Mouse (Mus musculus): ENCODE measurements around the gene Sept9.

Gene Sept9

DNA sequence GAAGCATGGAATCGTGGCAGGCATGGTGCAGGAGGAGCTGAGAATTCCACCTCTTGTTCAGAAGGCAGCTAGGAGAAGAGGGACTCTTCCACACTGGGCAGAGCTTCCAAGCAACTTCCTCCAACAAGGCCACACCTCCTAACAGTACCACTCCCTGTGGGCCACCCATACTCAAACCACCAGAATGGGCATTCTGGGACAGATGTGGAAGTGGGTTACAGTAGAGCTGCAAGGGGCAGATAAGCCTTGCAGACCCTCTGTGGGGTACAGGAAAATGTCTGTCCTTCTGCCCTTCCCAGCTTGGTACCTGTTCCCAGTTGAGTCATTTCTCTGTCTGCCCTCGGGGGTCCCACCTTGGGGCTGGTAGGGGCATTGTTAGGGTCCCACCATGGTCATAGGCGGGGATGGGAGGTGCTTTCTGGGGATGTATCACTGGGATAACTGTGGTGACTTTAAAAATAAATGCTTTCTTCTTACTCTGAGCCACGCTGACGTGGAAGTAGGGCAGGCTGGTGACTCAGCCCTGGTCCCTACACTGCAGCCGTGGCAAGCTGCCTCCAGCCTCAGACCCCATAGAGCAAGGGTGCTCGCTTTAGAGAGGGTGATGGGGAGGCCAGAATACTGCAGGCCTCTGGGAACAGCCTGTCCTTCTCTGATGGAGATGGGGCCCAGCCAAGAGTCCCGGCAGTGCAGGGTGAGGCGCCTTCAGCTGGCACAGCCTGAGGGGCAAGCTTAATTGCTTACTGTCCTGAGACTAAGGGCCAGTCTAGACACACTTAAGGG, 59.9 kb downstream of the Sept9 start:
- in situ Hi-C loops (cut with MboI, MseI): no loop called here

DNA sequence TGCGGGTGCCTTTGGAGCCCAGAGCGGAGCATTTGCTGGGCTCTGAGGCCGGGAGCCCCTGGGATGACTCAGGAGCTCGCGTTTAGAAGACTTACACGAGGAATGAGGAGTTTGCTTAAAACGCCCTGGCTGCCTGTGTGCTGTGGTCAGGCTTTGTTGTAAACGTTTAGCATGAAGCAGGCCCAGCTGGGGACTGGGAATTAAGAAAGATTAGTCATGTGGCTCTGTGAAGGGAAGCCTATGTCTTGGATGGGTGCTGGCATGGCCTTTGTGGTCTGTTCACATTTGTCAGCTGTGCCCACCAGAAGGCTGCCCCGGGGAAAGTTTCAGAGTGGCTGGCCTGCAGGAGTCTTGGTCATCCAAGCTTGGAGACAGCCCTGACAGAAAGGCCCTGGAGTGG, 61.2 kb downstream of the Sept9 start:
- in situ Hi-C loops (cut with MboI, MseI): no loop called here

DNA sequence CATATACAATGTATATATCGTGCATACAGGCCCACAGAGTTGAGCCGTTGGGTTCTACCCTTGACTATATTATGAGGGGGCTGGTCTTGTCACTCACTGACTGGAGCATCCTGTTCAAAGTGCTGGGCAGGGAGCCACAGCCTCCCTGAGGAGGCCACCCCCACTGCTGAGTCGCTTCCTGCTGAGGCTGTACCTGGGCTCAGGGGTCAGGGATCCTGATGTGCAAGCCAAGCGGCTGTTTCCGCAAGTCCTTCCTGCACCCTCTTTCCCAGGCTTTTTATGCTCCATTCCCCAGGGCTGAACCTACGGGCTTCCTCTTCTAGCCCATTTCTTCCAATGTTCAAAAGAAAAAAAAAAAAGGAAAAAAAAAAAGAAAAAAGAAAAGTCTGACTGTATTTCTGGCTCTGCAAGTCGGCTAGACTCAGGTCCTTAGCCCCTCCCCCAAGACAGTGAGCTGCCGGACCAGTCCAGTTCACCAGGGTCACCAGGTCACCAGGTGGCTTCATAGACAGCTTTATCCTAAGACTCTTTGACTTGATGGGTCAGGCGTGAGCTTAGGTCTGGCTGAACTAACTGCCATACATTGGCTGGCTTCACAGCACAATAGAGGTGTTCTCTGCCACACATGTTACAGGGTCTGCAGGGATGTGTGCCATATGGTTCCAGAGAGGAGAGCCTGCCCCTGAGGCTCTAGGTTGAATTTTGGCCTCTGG, 63.8 kb downstream of the Sept9 start:
- in situ Hi-C loops (cut with MboI, MseI): no loop called here

DNA sequence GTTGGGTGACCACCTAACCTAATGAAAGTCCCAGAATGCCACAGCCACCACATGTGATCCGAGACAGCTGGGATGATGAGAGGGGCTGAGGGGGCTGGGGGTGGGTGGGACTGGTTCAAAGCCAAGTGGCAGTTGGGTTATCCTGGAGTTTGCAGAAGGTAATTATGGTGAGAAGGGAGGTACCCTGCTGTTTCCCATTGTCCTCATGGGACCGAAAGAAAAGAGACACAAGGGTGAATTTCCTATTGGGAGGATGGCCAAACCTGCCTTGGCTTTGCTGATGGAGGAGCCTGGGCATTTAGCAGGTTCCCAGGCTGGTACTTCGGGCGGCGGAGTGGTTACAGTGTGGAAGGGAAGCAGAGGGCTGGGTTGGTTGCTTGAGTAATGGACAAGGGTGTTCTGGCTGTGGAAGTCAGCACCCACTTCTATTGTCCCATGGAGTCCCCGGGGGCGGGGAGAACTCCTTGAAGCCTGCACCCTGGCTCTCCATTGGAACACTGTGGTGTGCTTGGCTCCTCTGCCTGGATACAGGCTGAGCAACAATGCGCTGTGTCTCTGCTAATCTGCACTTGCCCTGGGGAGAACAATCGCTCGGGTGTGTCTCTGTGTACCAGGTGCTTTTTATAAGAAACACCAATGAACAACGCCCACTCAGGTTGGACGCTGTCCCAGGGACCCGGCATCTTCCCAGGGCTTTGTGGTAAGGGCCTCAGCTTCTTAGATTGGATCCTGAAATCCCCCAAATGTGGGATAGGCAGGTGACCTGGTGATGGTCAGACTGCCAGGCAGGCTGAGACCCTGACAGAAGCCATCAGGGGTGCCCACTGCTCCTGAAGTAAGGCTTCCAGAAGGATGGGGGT, 64.9 kb downstream of the Sept9 start:
- in situ Hi-C loops (cut with MboI, MseI): no loop called here

DNA sequence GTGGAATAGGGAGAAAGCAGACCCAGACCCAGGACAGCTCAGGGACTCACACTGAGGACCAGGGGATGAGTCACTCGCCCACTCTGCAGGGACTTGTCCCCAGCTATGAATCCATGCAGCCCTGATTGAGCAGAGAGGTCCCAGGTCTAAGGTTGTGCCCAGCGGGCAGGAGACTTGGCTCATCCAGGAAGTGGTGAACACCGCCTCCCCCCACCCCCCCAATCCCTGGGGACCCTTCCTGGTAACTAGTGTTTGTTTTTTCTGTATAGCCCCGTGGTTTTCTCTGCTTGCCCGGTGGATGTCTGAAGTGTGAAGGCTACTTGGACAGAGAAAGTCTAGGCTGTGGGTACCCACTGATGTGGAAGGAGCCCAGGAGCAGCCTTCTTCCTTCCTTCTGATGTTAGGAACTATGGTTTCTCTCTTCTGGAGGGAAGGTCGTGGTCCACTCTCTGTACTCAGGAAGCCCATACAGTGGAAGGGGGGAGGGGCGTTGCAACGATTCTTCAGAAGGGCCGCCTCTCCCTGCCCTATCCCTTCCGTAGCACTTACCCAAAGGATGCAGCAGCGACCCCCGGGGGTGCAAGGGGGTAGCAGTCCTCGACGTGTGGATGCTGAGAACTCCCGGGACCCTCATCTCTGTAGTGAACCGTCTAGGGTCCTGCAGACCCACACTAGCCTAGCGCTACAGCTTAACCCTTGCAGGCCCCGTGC, 66.0 kb downstream of the Sept9 start:
- in situ Hi-C loops (cut with MboI, MseI): no loop called here

DNA sequence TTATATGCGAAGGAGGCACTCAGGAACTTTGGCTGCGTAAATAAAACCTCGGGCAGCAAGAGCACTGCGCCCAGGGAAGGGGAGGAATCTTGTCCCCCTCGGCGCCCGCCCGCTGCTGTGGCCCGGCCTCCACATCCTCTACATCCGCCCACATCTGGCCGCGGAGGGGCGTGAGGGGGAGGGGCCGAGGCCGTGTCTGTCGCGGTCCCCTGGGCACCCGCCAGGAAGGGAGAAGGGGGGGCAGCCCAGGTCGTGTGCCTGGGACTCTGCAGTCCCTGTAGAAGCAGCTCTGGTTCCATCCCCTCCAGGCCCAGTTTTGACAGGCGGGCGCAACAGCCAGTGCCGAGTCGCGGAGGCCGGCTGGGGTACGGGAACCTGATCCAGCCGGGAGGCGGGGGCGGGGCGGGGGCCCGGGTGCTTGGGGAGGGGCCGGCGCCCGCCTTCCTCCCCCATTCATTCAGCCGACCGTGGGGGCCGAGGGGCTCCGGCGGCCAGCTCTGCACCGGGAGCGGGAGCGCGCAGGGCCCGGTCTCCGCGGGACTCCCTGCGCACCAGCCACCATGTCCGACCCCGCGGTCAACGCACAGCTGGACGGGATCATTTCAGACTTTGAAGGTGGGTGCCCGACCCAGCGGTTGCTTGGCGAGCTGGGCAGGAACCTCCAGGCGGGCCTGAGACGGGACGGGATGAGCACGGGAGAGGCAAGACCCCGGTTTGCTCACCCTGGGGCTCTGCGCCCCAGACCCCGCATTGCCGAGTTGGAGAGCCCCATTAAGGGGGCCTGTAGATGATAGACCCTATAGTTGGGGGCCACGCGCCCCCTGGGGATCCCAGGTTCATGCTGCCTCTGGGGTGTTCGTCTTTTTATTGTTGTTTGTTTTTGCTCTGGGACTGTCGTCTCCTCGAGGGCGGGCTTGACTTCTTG, 66.8 kb downstream of the Sept9 start:
- in situ Hi-C loops (cut with MboI, MseI): no loop called here

DNA sequence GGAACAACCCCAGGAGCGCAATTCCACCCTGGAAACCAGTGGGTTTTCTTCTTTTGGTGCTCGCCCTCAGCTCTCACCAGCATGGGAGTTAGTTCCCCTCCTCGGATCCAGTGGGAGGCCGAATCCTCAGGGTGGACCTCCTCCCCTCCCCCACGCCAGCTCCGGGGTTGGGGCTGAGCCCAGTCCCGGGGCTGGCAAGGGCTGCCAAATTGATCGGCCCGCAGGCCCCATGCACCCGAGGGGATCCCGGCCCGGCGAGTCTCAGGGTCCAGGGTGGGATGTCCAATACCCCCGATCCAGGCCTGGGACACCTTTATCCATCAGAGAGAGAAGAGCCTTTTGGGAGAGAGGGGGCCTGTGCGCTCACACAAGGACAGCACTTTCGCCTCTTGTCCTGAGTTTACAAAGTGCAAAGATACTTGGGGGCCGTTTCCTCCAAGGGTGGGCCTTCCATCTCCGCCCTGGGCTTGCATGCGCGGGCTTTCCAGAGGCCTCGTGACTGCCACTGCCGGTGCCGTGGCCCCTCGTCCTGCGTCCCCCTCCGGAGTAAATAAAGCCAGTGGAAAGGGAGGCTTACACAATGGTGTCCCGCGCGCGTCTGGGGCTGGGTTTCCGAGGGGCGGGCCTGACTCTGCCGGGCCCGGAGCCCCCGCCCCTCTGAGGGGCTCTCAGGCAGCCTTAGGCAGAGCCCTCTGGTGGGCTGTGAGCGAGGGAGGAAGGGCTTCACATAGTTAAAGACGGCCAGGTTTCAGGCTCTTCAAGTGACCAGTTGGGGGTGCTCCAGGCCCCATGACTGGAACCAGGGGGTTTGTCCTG, 67.7 kb downstream of the Sept9 start:
- in situ Hi-C loops (cut with MboI, MseI): no loop called here

DNA sequence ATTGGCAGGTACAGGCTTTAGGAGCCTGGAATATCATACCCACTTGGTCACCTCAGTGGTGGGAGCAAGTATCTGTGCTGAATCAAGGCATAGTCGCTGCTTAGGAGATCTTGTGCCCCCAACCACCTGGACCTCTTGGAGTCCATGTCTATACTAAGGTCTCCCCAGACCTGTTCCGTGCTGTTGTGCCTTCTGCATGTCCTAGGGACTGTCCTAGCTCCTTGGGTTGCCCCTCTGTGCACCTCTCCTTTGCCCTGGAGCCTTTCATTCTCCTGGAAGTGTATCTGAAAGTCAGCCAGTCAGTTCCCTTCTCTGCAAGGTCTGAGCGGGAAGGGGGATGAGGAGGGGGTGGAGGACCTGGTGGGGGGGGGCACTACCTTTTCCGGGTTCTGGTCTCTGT, 68.4 kb downstream of the Sept9 start:
- in situ Hi-C loops (cut with MboI, MseI): no loop called here

DNA sequence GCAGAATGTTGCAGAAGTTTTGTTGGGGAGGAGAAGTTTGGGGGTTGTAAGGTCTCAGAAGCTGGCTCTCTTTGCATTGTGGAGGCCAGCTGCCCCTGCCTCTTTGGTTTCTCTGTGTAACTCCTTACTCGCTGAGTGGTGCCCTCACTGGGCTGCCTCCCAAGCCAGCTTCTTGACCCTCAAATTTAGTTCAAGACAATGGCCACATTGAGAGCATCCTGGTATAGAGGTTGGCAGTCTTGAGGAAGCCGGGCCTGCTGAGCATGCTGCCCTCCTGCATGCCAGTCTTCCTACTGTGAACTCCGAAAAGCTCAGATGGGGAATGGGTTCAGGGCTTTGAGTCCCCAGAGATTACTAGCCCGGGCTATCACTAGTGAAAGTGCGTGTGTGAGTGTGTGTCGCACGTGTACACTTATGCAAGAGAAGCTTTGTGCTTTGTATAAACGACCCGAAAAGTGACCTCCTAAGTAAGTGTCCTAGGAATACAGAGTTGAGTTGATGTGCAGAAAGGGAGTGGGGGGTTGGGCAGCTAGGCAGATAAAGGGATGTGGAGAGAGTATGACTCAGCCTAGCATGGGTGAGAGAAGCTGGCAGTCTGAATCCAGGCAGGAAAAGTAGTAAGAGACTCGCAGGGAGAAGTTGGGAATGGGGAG, 69.0 kb downstream of the Sept9 start:
- in situ Hi-C loops (cut with MboI, MseI): no loop called here

DNA sequence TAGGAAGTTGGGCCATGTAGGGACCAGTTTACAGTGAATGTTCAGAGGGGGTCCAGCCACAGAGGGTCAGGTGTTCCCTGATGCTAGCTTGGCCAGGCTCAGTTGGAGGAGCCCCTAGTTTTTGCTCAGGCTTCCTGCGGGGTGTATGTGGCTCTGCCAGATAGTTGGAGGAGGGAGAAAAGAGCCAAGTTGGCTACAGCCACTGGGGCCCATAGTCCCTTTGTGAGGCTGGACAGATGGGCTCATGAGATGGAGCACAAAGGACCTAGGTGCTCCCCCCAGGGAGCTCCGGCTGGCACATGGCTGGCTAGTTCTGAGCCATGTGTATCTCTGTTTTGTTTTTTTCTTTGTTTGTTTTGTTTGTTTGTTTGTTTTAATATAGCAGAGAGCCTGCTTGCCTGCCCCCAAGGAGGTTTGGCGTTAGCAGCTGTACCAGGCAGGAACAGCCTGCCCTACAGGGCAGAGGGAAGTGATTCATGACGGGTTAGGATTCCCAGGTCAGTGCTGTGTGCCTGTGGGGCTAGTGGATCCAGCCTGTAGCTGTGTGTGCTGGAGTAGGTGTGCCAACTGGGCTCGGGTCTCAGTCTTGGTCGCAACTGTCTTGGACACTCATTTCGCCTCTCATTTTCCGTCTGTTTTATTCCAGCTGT, 69.7 kb downstream of the Sept9 start:
- in situ Hi-C loops (cut with MboI, MseI): no loop called here

DNA sequence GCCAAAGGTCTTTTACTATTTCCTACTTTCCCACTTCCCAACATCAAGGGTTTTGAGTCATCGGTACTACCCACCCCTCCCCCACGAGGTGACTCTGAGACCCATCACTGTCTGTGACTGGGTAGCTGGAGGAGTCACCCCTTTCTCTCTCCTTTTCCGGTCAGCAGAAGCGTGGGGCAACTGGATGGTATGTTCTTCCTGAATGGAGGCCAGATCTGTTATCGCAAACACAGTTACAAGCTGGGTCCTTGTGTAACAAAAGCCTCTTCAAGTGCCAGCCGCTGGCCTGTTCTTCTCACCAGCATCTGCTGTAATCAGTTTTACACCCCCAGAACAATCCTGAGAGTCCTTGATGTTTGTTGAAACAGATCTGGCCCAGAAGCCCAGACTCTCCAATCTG, 70.5 kb downstream of the Sept9 start:
- in situ Hi-C loops (cut with MboI, MseI): loop anchor here in 1 of 2 experiments (10.0 kb wide), 1 partner anchor 865 kb away; the partner anchor contains the start of gene Dnah17

DNA sequence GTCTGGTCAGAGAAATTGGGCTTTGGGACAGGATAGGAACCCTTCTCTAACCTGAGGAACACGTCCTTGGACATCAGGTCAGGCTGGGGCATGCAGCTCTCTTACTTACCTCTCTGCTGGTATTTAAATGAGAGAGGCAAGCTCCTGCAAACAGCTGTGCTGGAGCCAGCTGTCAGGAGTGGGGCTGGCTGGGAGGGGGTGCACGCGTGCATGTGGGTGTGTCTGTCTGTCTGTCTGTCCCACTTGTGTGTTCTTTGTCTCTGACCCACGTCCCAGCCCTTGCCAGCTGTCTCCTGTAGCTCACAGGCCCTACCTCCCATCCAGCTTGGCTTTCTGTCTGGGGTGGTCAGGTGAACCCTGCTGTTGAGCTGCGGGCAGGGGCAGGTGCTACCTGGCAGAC, 75.5 kb downstream of the Sept9 start:
- in situ Hi-C loops (cut with MboI, MseI): loop anchor here in 1 of 2 experiments (10.0 kb wide), 1 partner anchor 860 kb away; the partner anchor contains the start of gene Dnah17

DNA sequence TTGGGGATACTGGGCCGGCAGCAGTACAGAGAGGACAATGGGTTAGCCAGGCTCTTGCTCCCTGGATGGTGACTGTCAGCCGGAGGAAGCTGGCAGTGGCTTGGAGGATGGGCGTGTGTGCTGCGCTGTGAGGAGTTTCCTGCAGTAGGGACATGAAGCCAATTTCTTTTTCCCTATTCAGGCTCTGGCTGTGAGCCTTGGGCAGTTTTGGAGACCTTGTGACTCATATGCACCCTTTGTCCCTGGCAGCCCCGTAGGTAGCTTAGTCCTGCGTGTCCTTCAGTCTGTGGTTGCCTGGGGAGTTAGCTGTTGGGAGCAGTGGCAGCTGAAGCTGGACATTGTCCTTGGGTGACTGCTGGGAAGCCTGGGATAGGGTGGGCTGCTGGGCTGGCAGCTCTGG, 76.5 kb downstream of the Sept9 start:
- in situ Hi-C loops (cut with MboI, MseI): loop anchor here in 1 of 2 experiments (10.0 kb wide), 1 partner anchor 859 kb away; the partner anchor contains the start of gene Dnah17

DNA sequence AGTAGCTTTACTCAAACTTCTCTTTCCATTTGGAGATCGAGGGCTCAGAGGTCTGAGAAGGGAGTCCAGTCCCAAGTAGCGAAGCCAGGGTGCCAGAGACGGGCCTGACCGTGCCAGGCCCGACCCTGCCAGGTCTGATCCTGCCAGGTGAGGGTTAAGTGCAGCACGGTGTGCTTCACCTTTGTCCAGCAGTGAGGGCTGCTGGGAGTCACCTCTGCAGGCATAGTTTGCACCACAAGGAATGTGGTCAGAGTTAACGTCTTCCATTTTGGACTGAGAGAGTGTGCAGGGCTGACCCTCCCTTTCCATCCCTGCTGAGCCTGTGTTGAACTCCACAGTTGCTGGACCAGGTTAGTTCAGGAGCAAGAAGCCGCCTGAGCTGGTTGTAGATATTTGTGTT, 77.5 kb downstream of the Sept9 start:
- in situ Hi-C loops (cut with MboI, MseI): loop anchor here in 1 of 2 experiments (10.0 kb wide), 1 partner anchor 858 kb away; the partner anchor contains the start of gene Dnah17

DNA sequence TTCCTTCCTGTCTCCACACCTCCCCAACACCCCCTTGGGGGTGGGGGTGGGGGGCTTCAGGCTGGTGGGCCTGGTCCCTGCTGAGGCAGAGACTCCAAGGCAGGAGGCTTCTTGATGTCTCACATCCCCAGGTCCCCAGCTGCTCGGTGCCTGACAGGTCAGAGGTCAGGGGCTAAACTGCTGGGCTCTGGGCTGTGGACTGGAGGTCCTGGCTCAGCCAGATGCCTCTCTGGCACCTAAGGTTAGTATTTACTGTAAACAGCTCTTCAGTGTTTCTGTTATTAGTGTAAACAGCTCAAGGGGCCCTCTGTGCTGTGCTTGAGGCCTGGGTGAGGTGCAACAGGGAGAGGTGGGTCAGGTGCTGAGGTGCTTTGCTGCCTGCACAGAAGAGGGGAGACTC, 78.7 kb downstream of the Sept9 start:
- in situ Hi-C loops (cut with MboI, MseI): loop anchor here in 1 of 2 experiments (10.0 kb wide), 1 partner anchor 857 kb away; the partner anchor contains the start of gene Dnah17

DNA sequence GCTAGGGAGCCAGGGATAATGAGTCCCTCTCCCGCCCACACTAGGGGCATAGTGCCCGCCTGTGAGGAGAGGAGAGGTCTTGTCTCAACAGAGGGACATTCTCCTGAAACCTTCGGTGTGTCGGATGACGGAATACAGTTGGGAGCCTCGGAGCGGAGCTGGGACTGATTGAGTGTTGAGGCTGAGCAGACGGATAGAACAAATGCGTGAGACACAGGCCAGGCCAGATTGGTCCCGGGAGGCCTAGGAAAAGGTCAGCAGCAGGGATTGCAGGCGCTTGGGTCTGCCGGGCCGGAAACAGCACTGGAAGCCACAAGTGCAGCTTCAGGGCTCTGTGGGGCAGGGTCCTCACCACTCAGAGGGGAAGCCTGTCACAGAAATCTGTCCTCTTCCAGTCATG, 79.1 kb downstream of the Sept9 start:
- in situ Hi-C loops (cut with MboI, MseI): loop anchor here in 1 of 2 experiments (10.0 kb wide), 1 partner anchor 856 kb away; the partner anchor contains the start of gene Dnah17

DNA sequence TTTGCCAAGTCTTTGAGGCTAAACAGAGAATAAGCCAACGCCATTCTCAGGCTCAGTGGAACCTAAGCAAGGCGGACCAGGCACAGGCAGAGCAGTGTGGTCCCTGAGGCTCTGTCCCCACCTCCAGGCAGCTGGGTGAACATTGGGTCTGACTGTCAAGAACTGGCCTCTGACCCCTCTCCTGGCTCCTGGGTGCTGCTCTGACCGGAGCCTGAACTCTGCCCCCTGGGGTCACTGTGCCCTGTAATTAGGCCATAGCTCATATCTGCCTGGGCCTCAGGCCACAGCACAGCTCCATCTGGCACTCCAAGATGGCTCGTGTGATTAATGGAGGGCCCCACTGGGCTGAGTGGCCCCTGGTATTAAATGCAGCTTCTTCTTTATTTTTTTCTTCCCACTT, 80.5 kb downstream of the Sept9 start:
- in situ Hi-C loops (cut with MboI, MseI): loop anchor here in 1 of 2 experiments (10.0 kb wide), 1 partner anchor 855 kb away; the partner anchor contains the start of gene Dnah17
